Mouse (Mus musculus): ENCODE measurements around the gene Rhpn2.

The Rhpn2 gene

GRCm38 (mm10) chr7:35334527-35335452 is 820 bp downstream of the Rhpn2 start:
- ChIA-PET POLR2A (interaction anchor here (0.6 to 4.9 kb wide), 69 partner anchors 7 to 337 kb away, joined by 3 to 76 read pairs (median 5); partner anchors contain the start of genes Gpatch1 (in 3 of the 4), Ankrd27 (in 2 of the 4), Cep89 (in 2 of the 4) and Faap24 (in 2 of the 4)), CTCF (interaction anchor here (0.6 to 1.6 kb wide), 25 partner anchors 9 to 894 kb away, joined by 3 to 18 read pairs (median 4); partner anchors contain the start of genes Ankrd27 (in 1 of the 4), Cep89 (in 1 of the 4), Faap24 (in 1 of the 4) and Gpatch1 (in 1 of the 4))

GRCm38 (mm10) chr7:35340196-35340595 is 6.2 kb downstream of the Rhpn2 start:
- ChIA-PET POLR2A (interaction anchor here in 3 of 4 experiments (0.7 to 2.9 kb wide), 18 partner anchors 8 to 106 kb away, joined by 3 to 21 read pairs (median 4); partner anchors contain the start of genes Faap24 (in 2 of the 3), Cep89 (in 1 of the 3) and Gpatch1 (in 1 of the 3)), CTCF (interaction anchor here in 1 of 4 experiments (0.9 to 1.5 kb wide), 2 partner anchors 17 to 319 kb away, joined by 3 to 5 read pairs; no protein-coding TSS in a partner anchor)

- POLR2A ChIA-PET: interaction anchor here in 3 of 4 experiments (0.6 to 2.9 kb wide), 15 partner anchors 7 to 293 kb away, joined by 3 to 21 read pairs (median 5); partner anchors contain the start of genes Rgs9bp (in 1 of the 3) and Rhpn2 (in 1 of the 3)
- CTCF ChIA-PET: interaction anchor here in 1 of 4 experiments (0.5 kb wide), 1 partner anchor 111 kb away, joined by 3 read pairs; no protein-coding TSS in a partner anchor
Observed at GRCm38 (mm10) chr7:35341282-35341681, 7.3 kb downstream of the Rhpn2 start.

GRCm38 (mm10) chr7:35342498-35342897 is 8.5 kb downstream of the Rhpn2 start:
- ChIA-PET POLR2A (interaction anchor here in 2 of 4 experiments (0.7 to 2.9 kb wide), 7 partner anchors 9 to 31 kb away, joined by 3 to 21 read pairs (median 6); partner anchors contain the start of gene Rhpn2 (in 2 of the 2)), CTCF (no interaction called here)

- ChIA-PET CTCF (interaction anchor here in 1 of 4 experiments (0.7 kb wide), 1 partner anchor 11 kb away, joined by 3 read pairs; the partner anchor contains the start of gene Rhpn2), POLR2A (interaction anchor here in 3 of 4 experiments (0.6 to 6.8 kb wide), 4 partner anchors 10 to 49 kb away, joined by 4 to 76 read pairs (median 8); partner anchors contain the start of gene Rhpn2 (in 3 of the 3))
Observed at GRCm38 (mm10) chr7:35344785-35345330, 10.9 kb downstream of the Rhpn2 start.

- POLR2A ChIA-PET: interaction anchor here in 3 of 4 experiments (0.6 to 6.8 kb wide), 17 partner anchors 8 to 575 kb away, joined by 3 to 76 read pairs (median 5); partner anchors contain the start of genes Rhpn2 (in 3 of the 3), Gpatch1 (in 1 of the 3) and Rgs9bp (in 1 of the 3)
- CTCF ChIA-PET: interaction anchor here in 3 of 4 experiments (0.6 to 1.0 kb wide), 4 partner anchors 18 to 171 kb away, joined by 3 to 5 read pairs (median 3); no protein-coding TSS in a partner anchor
Observed at GRCm38 (mm10) chr7:35347918-35348700, 14.1 kb downstream of the Rhpn2 start.

GRCm38 (mm10) chr7:35349022-35349421 is 15.1 kb downstream of the Rhpn2 start:
- CTCF ChIA-PET: interaction anchor here in 2 of 4 experiments (0.6 to 1.0 kb wide), 2 partner anchors 37 to 170 kb away, joined by 3 read pairs; no protein-coding TSS in a partner anchor
- POLR2A ChIA-PET: interaction anchor here in 3 of 4 experiments (0.6 to 6.8 kb wide), 12 partner anchors 9 to 32 kb away, joined by 3 to 76 read pairs (median 6); partner anchors contain the start of gene Rhpn2 (in 3 of the 3)

- CTCF ChIA-PET: no interaction called here
Observed at GRCm38 (mm10) chr7:35349886-35350684, 16.1 kb downstream of the Rhpn2 start.

GRCm38 (mm10) chr7:35351155-35351554 is 17.2 kb downstream of the Rhpn2 start:
- POLR2A ChIA-PET: interaction anchor here in 3 of 4 experiments (0.5 to 6.8 kb wide), 8 partner anchors 11 to 524 kb away, joined by 3 to 76 read pairs (median 6); partner anchors contain the start of gene Rhpn2 (in 2 of the 3)
- CTCF ChIA-PET: no interaction called here

More at GRCm38 (mm10) chr7:35349886-35350684, 16.1 kb downstream of the Rhpn2 start:
- POLR2A ChIA-PET: interaction anchor here in 3 of 4 experiments (0.6 to 6.8 kb wide), 11 partner anchors 9 to 295 kb away, joined by 3 to 76 read pairs (median 4); partner anchors contain the start of gene Rhpn2 (in 3 of the 3)

- CTCF ChIA-PET: interaction anchor here (0.6 to 2.6 kb wide), 9 partner anchors 10 to 458 kb away, joined by 3 to 9 read pairs (median 4); partner anchors contain the start of gene Rhpn2 (in 1 of the 4)
- POLR2A ChIA-PET: interaction anchor here (0.6 to 5.5 kb wide), 25 partner anchors 9 to 57 kb away, joined by 3 to 46 read pairs (median 3); partner anchors contain the start of genes Rhpn2 (in 3 of the 4), Cep89 (in 1 of the 4) and Faap24 (in 1 of the 4)
Observed at GRCm38 (mm10) chr7:35353306-35353705, 19.3 kb downstream of the Rhpn2 start.

GRCm38 (mm10) chr7:35355303-35355872 is 21.4 kb downstream of the Rhpn2 start:
- POLR2A ChIA-PET: interaction anchor here in 3 of 4 experiments (0.5 to 5.5 kb wide), 16 partner anchors 7 to 41 kb away, joined by 3 to 46 read pairs (median 4); partner anchors contain the start of genes Rhpn2 (in 2 of the 3), Cep89 (in 1 of the 3) and Faap24 (in 1 of the 3)
- CTCF ChIA-PET: interaction anchor here in 2 of 4 experiments (0.6 to 0.7 kb wide), 2 partner anchors 16 to 51 kb away, joined by 4 to 5 read pairs; no protein-coding TSS in a partner anchor

GRCm38 (mm10) chr7:35357621-35358020 is 23.7 kb downstream of the Rhpn2 start:
- CTCF ChIA-PET: interaction anchor here in 1 of 4 experiments (0.5 kb wide), 1 partner anchor 572 kb away, joined by 4 read pairs; no protein-coding TSS in a partner anchor
- POLR2A ChIA-PET: no interaction called here

- ChIA-PET CTCF (interaction anchor here in 1 of 4 experiments (1.5 to 1.6 kb wide), 2 partner anchors 9 to 28 kb away, joined by 4 to 6 read pairs; partner anchors contain the start of gene Rhpn2), POLR2A (interaction anchor here (0.6 to 4.4 kb wide), 17 partner anchors 7 to 341 kb away, joined by 3 to 31 read pairs (median 4); partner anchors contain the start of gene Rhpn2 (in 3 of the 4))
Observed at GRCm38 (mm10) chr7:35362253-35362652, 28.3 kb downstream of the Rhpn2 start.

GRCm38 (mm10) chr7:35362868-35363267 is 28.9 kb downstream of the Rhpn2 start:
- ChIA-PET CTCF (interaction anchor here in 1 of 4 experiments (1.5 to 1.6 kb wide), 2 partner anchors 10 to 29 kb away, joined by 4 to 6 read pairs; partner anchors contain the start of gene Rhpn2), POLR2A (interaction anchor here (0.6 to 4.4 kb wide), 16 partner anchors 9 to 70 kb away, joined by 3 to 31 read pairs (median 4); partner anchors contain the start of gene Rhpn2 (in 3 of the 4))
